In genomic region chr3:102360732-102361280, GRCm38 (mm10) we compare ENCODE assay signal across 17 mouse cellular contexts.
A peak's percentile ranks its signal among the peaks of the same experiment; 100 is the strongest.
DNase-seq lines count a peak whose midpoint lies in the region; ATAC-seq and TF ChIP-seq lines count a peak whose summit lies in the region.
"Had no signal": no experiment of that assay in that cellular context is flagged by ENCODE, and none has a peak within 500 bp of the region (broad histone marks: within the 10 kb centered on the region; RNA-seq: fewer than 3 reads in every experiment).

No protein-coding gene starts in this region.

- no peak overlapping the region for H3K4me3 ChIP-seq in kidney, adult 2 months (ENCODE audit: insufficient read depth, low read depth, low read length)
- no peak overlapping the region for H3K4me3 ChIP-seq in kidney, embryonic 15.5 days (replicated peaks)
- no peak overlapping the region for H3K4me3 ChIP-seq in liver, adult 2 months (ENCODE audit: insufficient read depth, low read depth, low read length)
- H3K4me3 ChIP-seq: forebrain, embryonic 12.5 days; hindbrain, embryonic 10.5 days; limb, embryonic 10.5 days; liver, embryonic 13.5 days; midbrain, embryonic 12.5 days had no signal

- ATAC-seq in kidney, embryonic 15.5 days (replicated peaks; ENCODE audit: low FRiP score): no peak

- 43% methylated on average over 9 of the region's 9 CpGs for WGBS in kidney, adult 2 months
- 53% methylated on average over 9 of the region's 9 CpGs for WGBS in kidney, embryonic 15.5 days
- WGBS in liver, adult 2 months: 70% methylated on average over 9 of the region's 9 CpGs

- no peaks in the 10 kb centered on the region for H3K79me2 ChIP-seq in liver, adult 2 months (ENCODE audit: control insufficient read depth, insufficient read depth, low read length)

- peak; percentile 30 to 38 for DNase-seq in frontal cortex, postnatal 36 days (ENCODE audit: low spot score in 2 of 2)
- DNase-seq in frontal cortex, postnatal 10 days (ENCODE audit: low spot score in 2 of 2): no peak
- DNase-seq in kidney, adult 2 months: peak; percentile 18
- peak; percentile 31 for DNase-seq in liver, adult 2 months (ENCODE audit: extremely low read depth, low read depth, low spot score)
- no peak for DNase-seq in liver
- peak; percentile 38 for DNase-seq in brain, adult 2 months (ENCODE audit: low read depth, low spot score)
- DNase-seq: adrenal gland, adult 2 months; cerebellum, adult 11 months; cerebellum, postnatal 36 days; liver, embryonic 13.5 days; thymus, postnatal 25 days had no signal

- no peak overlapping the region; the same call in 1 of the 2 replicates for H3K27ac ChIP-seq in kidney, adult 2 months (ENCODE audit: insufficient read depth, low read depth, low read length)
- no peak overlapping the region for H3K27ac ChIP-seq in kidney, embryonic 15.5 days
- peak overlapping the region; percentile 55 for H3K27ac ChIP-seq in liver, adult 2 months (replicated peaks; ENCODE audit: insufficient read depth, low read depth, low read length)
- H3K27ac ChIP-seq: forebrain, embryonic 12.5 days; hindbrain, embryonic 10.5 days; limb, embryonic 10.5 days; liver, embryonic 13.5 days; macrophage; midbrain, embryonic 12.5 days had no signal

- TF ChIP-seq CTCF in kidney, adult 2 months (conservative IDR thresholded peaks at IDR 0.05; ENCODE audit: insufficient read depth, insufficient read length, low read depth, low read length): no peak
- no peak for TF ChIP-seq CTCF in liver, adult 2 months (IDR thresholded peaks at IDR 0.05; ENCODE audit: low read depth, low read length)

- no peaks in the 10 kb centered on the region for H3K9me3 ChIP-seq in kidney, embryonic 15.5 days (replicated peaks)
- H3K9me3 ChIP-seq: forebrain, embryonic 12.5 days; hindbrain, embryonic 10.5 days; limb, embryonic 10.5 days; liver, embryonic 13.5 days; midbrain, embryonic 12.5 days had no signal

- TF ChIP-seq POLR2A in kidney, adult 2 months (IDR thresholded peaks at IDR 0.05; ENCODE audit: low read depth, low read length): no peak
- TF ChIP-seq POLR2A in liver, adult 2 months (IDR thresholded peaks at IDR 0.05; ENCODE audit: extremely low read depth, insufficient read depth, low read length): no peak

- no peaks in the 10 kb centered on the region for H3K4me1 ChIP-seq in kidney, adult 2 months (ENCODE audit: control insufficient read depth, insufficient read depth, low read length)
- H3K4me1 ChIP-seq in kidney, embryonic 15.5 days: no peaks in the 10 kb centered on the region
- H3K4me1 ChIP-seq in liver, adult 2 months (ENCODE audit: control insufficient read depth, insufficient read depth, low read length): peaks cover 2% of the 10 kb centered on the region; the same call in 1 of the 2 replicates
- H3K4me1 ChIP-seq: liver, embryonic 13.5 days; midbrain, embryonic 12.5 days had no signal

- no peak overlapping the region for H3K4me2 ChIP-seq in kidney, embryonic 15.5 days
- H3K4me2 ChIP-seq: forebrain, embryonic 12.5 days; liver, embryonic 13.5 days; midbrain, embryonic 12.5 days had no signal

- H3K36me3 ChIP-seq in kidney, adult 2 months (ENCODE audit: control insufficient read depth, insufficient read depth, low read length): no peaks in the 10 kb centered on the region
- no peaks in the 10 kb centered on the region for H3K36me3 ChIP-seq in kidney, embryonic 15.5 days
- no peaks in the 10 kb centered on the region for H3K36me3 ChIP-seq in liver, adult 2 months (ENCODE audit: control insufficient read depth, insufficient read depth, low read length)
- H3K36me3 ChIP-seq: forebrain, embryonic 12.5 days; hindbrain, embryonic 10.5 days; limb, embryonic 10.5 days; liver, embryonic 13.5 days; midbrain, embryonic 12.5 days had no signal

- no peaks in the 10 kb centered on the region for H3K27me3 ChIP-seq in kidney, adult 2 months (replicated peaks; ENCODE audit: control insufficient read depth, insufficient read depth, low read length)
- no peaks in the 10 kb centered on the region for H3K27me3 ChIP-seq in kidney, embryonic 15.5 days
- H3K27me3 ChIP-seq in liver, adult 2 months (ENCODE audit: control insufficient read depth, insufficient read depth, low read length): no peaks in the 10 kb centered on the region
- H3K27me3 ChIP-seq: liver, embryonic 13.5 days had no signal

- no peak overlapping the region for H3K9ac ChIP-seq in kidney, embryonic 15.5 days
- no peak overlapping the region for H3K9ac ChIP-seq in liver, adult 2 months (ENCODE audit: low read depth, low read length)
- H3K9ac ChIP-seq: forebrain, embryonic 12.5 days; liver, embryonic 13.5 days; midbrain, embryonic 12.5 days had no signal

Comparison
In these comparisons a context has a peak if more than half of its experiments do, and no peak if none do; other contexts are left out.
1. DNase-seq: peak in frontal cortex, postnatal 36 days (2 of 2), kidney, adult 2 months (single experiment), liver, adult 2 months (single experiment) and brain, adult 2 months (single experiment); none in frontal cortex, postnatal 10 days (0 of 2) and liver (single experiment).